Mouse (Mus musculus): ENCODE results near the gene Cbx6. TPM values are rescaled to one million over a fixed set of nuclear protein-coding genes. Genes with fewer than 3 reads are reported as not detected.

The Cbx6 gene
- total RNA-seq, 4 experiments from 2014 or later: 261 to 307 (median 292) TPM

Other genes with a start within 250 kb of the Cbx6 start
- gene Dmc1, start 229.6 kb downstream of the Cbx6 start, total RNA-seq (2022): 1 to 10 TPM in 2 of 4 experiments, under 1 TPM in 2; 0.39 to 2.1 (median 1.2) TPM
- 10 to 100 TPM in 3 of 4 experiments, 1 to 10 TPM in 1; 8.8 to 12.5 (median 11.6) TPM for gene Fam227a, start 175.7 kb downstream of the Cbx6 start, total RNA-seq (2022)
- gene Cby1, start 175.5 kb downstream of the Cbx6 start, total RNA-seq (2022): 10 to 100 TPM; 34.6 to 45.5 (median 38.6) TPM
- 100 to 1,000 TPM in 3 of 4 experiments, 10 to 100 TPM in 1; 89.4 to 103 (median 101) TPM for gene Tomm22, start 163.8 kb downstream of the Cbx6 start, total RNA-seq (2022)
- gene Josd1, start 146.8 kb downstream of the Cbx6 start, total RNA-seq (2022): 10 to 100 TPM; 43.5 to 54.0 (median 46.4) TPM
- gene Gtpbp1, start 143.8 kb downstream of the Cbx6 start, total RNA-seq (2022): 10 to 100 TPM; 49.4 to 61.5 (median 52.8) TPM
- 10 to 100 TPM; 29.4 to 44.7 (median 37.0) TPM for gene Sun2, start 92.2 kb downstream of the Cbx6 start, total RNA-seq (2022)
- 10 to 100 TPM; 45.6 to 58.6 (median 54.5) TPM for gene Dnal4, start 56.8 kb downstream of the Cbx6 start, total RNA-seq (2022)
- gene Nptxr, start 29.9 kb downstream of the Cbx6 start, total RNA-seq (2022): 100 to 1,000 TPM; 637 to 711 (median 646) TPM
- 10 to 100 TPM in 2 of 4 experiments, 1 to 10 TPM in 2; 2.8 to 19.9 (median 12.1) TPM for gene Npcd, start 451 bp downstream of the Cbx6 start, total RNA-seq (2022)
- 10 to 100 TPM in 2 of 4 experiments, 1 to 10 TPM in 2; 5.3 to 11.9 (median 8.3) TPM for gene Apobec3, start 57.0 kb upstream of the Cbx6 start, total RNA-seq (2022)
- gene Cbx7, start 136.4 kb upstream of the Cbx6 start, total RNA-seq (2022): 10 to 100 TPM; 46.0 to 62.9 (median 52.2) TPM
- gene Pdgfb, start 180.3 kb upstream of the Cbx6 start, total RNA-seq (2022): 10 to 100 TPM; 30.3 to 38.4 (median 34.6) TPM